Mouse (Mus musculus) stomach, embryonic 16.5 days (tissue): ENCODE data around the gene Crtap. TPM values are rescaled to one million over a fixed set of nuclear protein-coding genes. Genes with fewer than 3 reads are reported as not detected.

ENCODE experiments used
- ATAC-seq: fragments of 200-750 bp; cut with Nextera tagmentation; 2 replicates; pipeline ENCODE4 v1.8.0; 2017; ENCODE audit warnings: moderate number of reproducible peaks, moderate TSS enrichment; ENCODE audit not compliant: insufficient read depth, low FRiP score
- H3K27ac ChIP-seq: fragments of 300-500 bp; sonication (generic); 2 replicates; pipeline ENCODE4 v1.5.1; 2014; ENCODE audit warnings: low read length
- H3K27me3 ChIP-seq: fragments of 300-500 bp; sonication (generic); 2 replicates; pipeline ENCODE4 v1.6.1; 2014; ENCODE audit warnings: low read length, control low read depth, mixed read lengths; ENCODE audit not compliant: control insufficient read depth, insufficient read depth
- H3K36me3 ChIP-seq: fragments of 300-500 bp; sonication (generic); 2 replicates; pipeline ENCODE4 v1.6.1; 2014; ENCODE audit warnings: low read length; ENCODE audit not compliant: control insufficient read depth, insufficient read depth
- H3K4me1 ChIP-seq: fragments of 300-500 bp; sonication (generic); 2 replicates; pipeline ENCODE4 v1.6.1; 2014; ENCODE audit warnings: low read length, control low read depth, mixed read lengths; ENCODE audit not compliant: control insufficient read depth, insufficient read depth
- H3K4me2 ChIP-seq: fragments of 300-500 bp; sonication (generic); 2 replicates; pipeline ENCODE4 v1.6.1; 2014; ENCODE audit warnings: low read depth, low read length, mixed read lengths
- H3K4me3 ChIP-seq: fragments of 300-500 bp; sonication (generic); replicated peaks from 2 replicates; pipeline ENCODE4 v1.5.1; 2014; ENCODE audit warnings: mild to moderate bottlenecking, low read length
- H3K9ac ChIP-seq: fragments of 300-500 bp; sonication (generic); 2 replicates; pipeline ENCODE4 v1.6.1; 2014; ENCODE audit warnings: low read length
- H3K9me3 ChIP-seq: fragments of 300-500 bp; sonication (generic); replicated peaks from 2 replicates; pipeline ENCODE4 v1.6.1; 2016; ENCODE audit warnings: low read length, control low read depth; ENCODE audit not compliant: control insufficient read depth
- WGBS: fragments of 180-500 bp; shearing (Covaris S2); extraction: QIAGEN DNeasy Blood & Tissue Kit; methylation state at CpG from one replicate; pipeline ENCODE4 v1.1.7; 2014; 5-methylcytosine and 5-hydroxymethylcytosine counted together
- polyA plus RNA-seq: library from polyadenylated mRNA; unstranded; fragments of >200 nt; fragmentation: Nextera tagmentation; extraction: Ambion mirVana; gene quantifications from 2 replicates; pipeline ENCODE4 v1.2.1, GENCODE M21; 2015

Gene Crtap
- polyA plus RNA-seq = 107 and 122 TPM in 2 replicates

GRCm38 (mm10) chr9:114389905-114390748, at the start of gene Crtap:
Gene Crtap (minus strand): TSS chr9:114390675.
- H3K36me3 ChIP-seq = peaks cover 2% of the 10 kb centered on the region; the same call in 1 of the 2 replicates
- H3K9ac ChIP-seq = peak within 1 kb of the TSS; percentile 94
- H3K27me3 ChIP-seq = no peaks in the 10 kb centered on the region
- peak within 1 kb of the TSS; percentile 84 for H3K4me3 ChIP-seq
- H3K9me3 ChIP-seq = no peaks in the 10 kb centered on the region
- peak within 1 kb of the TSS; percentile 94 for H3K27ac ChIP-seq
- H3K4me1 ChIP-seq = peaks cover 14% of the 10 kb centered on the region; the same call in 1 of the 2 replicates
- peak; percentile 83 for ATAC-seq
- H3K4me2 ChIP-seq = peak within 1 kb of the TSS; percentile 71
- under 1% methylated on average over 95 of the region's 96 CpGs for WGBS

- H3K4me1 ChIP-seq = no peaks in the 10 kb centered on the region
- no peak overlapping the region for H3K9ac ChIP-seq
- H3K36me3 ChIP-seq = no peaks in the 10 kb centered on the region
- ATAC-seq = no peak
- no peak overlapping the region for H3K4me2 ChIP-seq
- H3K4me3 ChIP-seq = no peak overlapping the region
- no peaks in the 10 kb centered on the region for H3K9me3 ChIP-seq
- H3K27me3 ChIP-seq = no peaks in the 10 kb centered on the region
- 77% methylated on average over 2 of the region's 2 CpGs for WGBS
- H3K27ac ChIP-seq = no peak overlapping the region
Observed at GRCm38 (mm10) chr9:114435668-114436067, 45.2 kb upstream of the Crtap start.

- no peak overlapping the region for H3K9ac ChIP-seq
- no peaks in the 10 kb centered on the region for H3K27me3 ChIP-seq
- no peaks in the 10 kb centered on the region for H3K4me1 ChIP-seq
- no peak overlapping the region for H3K27ac ChIP-seq
- no peak overlapping the region for H3K4me3 ChIP-seq
- 79% methylated on average over 12 of the region's 12 CpGs for WGBS
- peaks cover 12% of the 10 kb centered on the region for H3K36me3 ChIP-seq
- H3K4me2 ChIP-seq = no peak overlapping the region
- peaks cover 5% of the 10 kb centered on the region for H3K9me3 ChIP-seq
- ATAC-seq = no peak
Observed at GRCm38 (mm10) chr9:114428103-114428834, 37.8 kb upstream of the Crtap start.

GRCm38 (mm10) chr9:114427425-114427824, 37.0 kb upstream of the Crtap start:
- H3K4me3 ChIP-seq = no peak overlapping the region
- H3K27ac ChIP-seq = no peak overlapping the region
- peaks cover 5% of the 10 kb centered on the region for H3K9me3 ChIP-seq
- no peaks in the 10 kb centered on the region for H3K27me3 ChIP-seq
- peaks cover 12% of the 10 kb centered on the region for H3K36me3 ChIP-seq
- H3K4me1 ChIP-seq = no peaks in the 10 kb centered on the region
- H3K9ac ChIP-seq = no peak overlapping the region
- ATAC-seq = no peak
- H3K4me2 ChIP-seq = no peak overlapping the region
- 90% methylated on average over 8 of the region's 8 CpGs for WGBS

- no peaks in the 10 kb centered on the region for H3K27me3 ChIP-seq
Observed at GRCm38 (mm10) chr9:114426201-114426600, 35.7 kb upstream of the Crtap start.

GRCm38 (mm10) chr9:114425576-114425975, 35.1 kb upstream of the Crtap start:
- no peak overlapping the region for H3K4me2 ChIP-seq
- H3K9me3 ChIP-seq = peaks cover 5% of the 10 kb centered on the region
- no peak overlapping the region for H3K4me3 ChIP-seq
- no peak for ATAC-seq
- H3K4me1 ChIP-seq = no peaks in the 10 kb centered on the region
- peaks cover 12% of the 10 kb centered on the region for H3K36me3 ChIP-seq
- no peaks in the 10 kb centered on the region for H3K27me3 ChIP-seq
- no peak overlapping the region for H3K27ac ChIP-seq
- no peak overlapping the region for H3K9ac ChIP-seq
- 92% methylated on average over 5 of the region's 5 CpGs for WGBS

More at GRCm38 (mm10) chr9:114426201-114426600, 35.7 kb upstream of the Crtap start:
- no peak for ATAC-seq
- no peak overlapping the region for H3K9ac ChIP-seq
- peaks cover 5% of the 10 kb centered on the region for H3K9me3 ChIP-seq
- WGBS = 77% methylated on average over 5 of the region's 5 CpGs
- H3K36me3 ChIP-seq = peaks cover 12% of the 10 kb centered on the region
- no peaks in the 10 kb centered on the region for H3K4me1 ChIP-seq
- no peak overlapping the region for H3K4me2 ChIP-seq
- H3K27ac ChIP-seq = no peak overlapping the region
- no peak overlapping the region for H3K4me3 ChIP-seq

- Histone ChIP-seq H3K4me2 (no peak overlapping the region), H3K36me3 (peaks cover 12% of the 10 kb centered on the region)
Observed at GRCm38 (mm10) chr9:114421797-114422196, 31.3 kb upstream of the Crtap start.

GRCm38 (mm10) chr9:114421045-114421444, 30.6 kb upstream of the Crtap start:
- Histone ChIP-seq H3K27ac (no peak overlapping the region), H3K4me3 (no peak overlapping the region), H3K4me1 (no peaks in the 10 kb centered on the region), H3K4me2 (no peak overlapping the region), H3K9ac (no peak overlapping the region), H3K9me3 (peaks cover 5% of the 10 kb centered on the region), H3K27me3 (no peaks in the 10 kb centered on the region), H3K36me3 (peaks cover 11% of the 10 kb centered on the region)
- no peak; the same call in 1 of the 2 replicates for ATAC-seq
- 77% methylated on average over 3 of the region's 3 CpGs for WGBS

More at GRCm38 (mm10) chr9:114421797-114422196, 31.3 kb upstream of the Crtap start:
- ATAC-seq = no peak
- no peak overlapping the region for H3K27ac ChIP-seq
- whole genome bisulfite sequencing = 91% methylated on average over 7 of the region's 7 CpGs
- H3K9ac ChIP-seq = no peak overlapping the region
- no peaks in the 10 kb centered on the region for H3K27me3 ChIP-seq
- H3K9me3 ChIP-seq = peaks cover 5% of the 10 kb centered on the region
- no peak overlapping the region for H3K4me3 ChIP-seq
- H3K4me1 ChIP-seq = no peaks in the 10 kb centered on the region

- ATAC-seq = no peak
- no peak overlapping the region for H3K27ac ChIP-seq
- no peaks in the 10 kb centered on the region for H3K27me3 ChIP-seq
- 76% methylated on average over 8 of the region's 8 CpGs for WGBS
- H3K4me1 ChIP-seq = no peaks in the 10 kb centered on the region
- H3K4me3 ChIP-seq = no peak overlapping the region
- H3K36me3 ChIP-seq = peaks cover 5% of the 10 kb centered on the region
- H3K9me3 ChIP-seq = peaks cover 2% of the 10 kb centered on the region
- H3K9ac ChIP-seq = no peak overlapping the region
- H3K4me2 ChIP-seq = no peak overlapping the region
Observed at GRCm38 (mm10) chr9:114420443-114420842, 30.0 kb upstream of the Crtap start.
